Mouse (Mus musculus): ENCODE results near the gene Wdr63. TPM values are rescaled to one million over a fixed set of nuclear protein-coding genes. Genes with fewer than 3 reads are reported as not detected.

Gene Wdr63
- total and polyA plus RNA-seq, 2 experiments, result 0.17 to 0.18 TPM

DNA sequence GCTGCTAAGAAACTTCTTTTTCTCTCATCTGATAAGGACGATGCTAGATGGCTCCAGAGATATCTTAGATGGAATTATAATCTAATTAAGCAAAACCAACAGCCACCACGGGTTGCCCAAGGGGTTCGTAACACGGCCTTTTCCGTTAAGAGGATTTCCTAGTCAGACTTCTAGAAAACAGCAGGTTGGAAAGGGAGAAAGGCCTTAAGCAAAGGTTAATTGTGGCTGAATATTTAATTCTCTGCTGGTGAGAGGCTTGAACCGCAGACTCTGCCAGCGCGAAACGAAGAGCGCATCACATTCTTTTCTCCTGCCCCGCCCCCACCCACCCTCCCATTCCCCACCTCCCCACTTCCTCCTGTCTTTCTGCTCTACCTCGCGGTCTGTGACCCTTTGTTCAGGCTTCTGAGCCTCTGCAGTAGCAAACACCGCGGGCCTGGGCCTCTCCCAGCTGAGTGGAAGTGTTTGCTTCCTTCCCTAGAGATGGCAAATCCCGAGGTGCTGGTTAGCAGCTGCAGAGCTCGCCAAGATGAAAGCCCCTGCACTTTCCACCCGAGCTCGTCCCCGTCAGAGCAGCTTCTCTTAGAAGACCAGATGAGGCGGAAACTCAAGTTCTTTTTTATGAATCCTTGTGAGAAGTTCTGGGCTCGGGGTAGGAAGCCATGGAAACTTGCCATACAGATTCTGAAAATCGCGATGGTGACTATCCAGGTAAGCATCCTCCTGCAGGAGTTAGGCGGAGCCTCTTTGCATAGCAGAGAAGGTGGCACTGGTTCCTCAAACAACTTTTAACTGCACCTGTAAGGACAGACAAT lies 13.6 kb upstream of the Wdr63 start:
- H3K27me3 ChIP-seq (ENCODE audit: control insufficient read depth, insufficient read depth, low read length), result no peaks in the 10 kb centered on the region; the same call in 1 of the 2 replicates
- 32% methylated on average over 25 of the region's 25 CpGs for WGBS
- no peak overlapping the region for H3K4me3 ChIP-seq (ENCODE audit: insufficient read depth, low read depth, low read length)
- DNase-seq (ENCODE audit: extremely low read depth, low read depth, low spot score), result no peak
- no peaks in the 10 kb centered on the region for H3K4me1 ChIP-seq (ENCODE audit: control insufficient read depth, insufficient read depth, low read length)
- TF ChIP-seq CTCF (IDR thresholded peaks at IDR 0.05; ENCODE audit: low read depth, low read length) (no peak), POLR2A (IDR thresholded peaks at IDR 0.05; ENCODE audit: extremely low read depth, insufficient read depth, low read length) (no peak)
- no peaks in the 10 kb centered on the region for H3K79me2 ChIP-seq (ENCODE audit: control insufficient read depth, insufficient read depth, low read length)
- H3K9ac ChIP-seq (ENCODE audit: low read depth, low read length), result no peak overlapping the region
- no peaks in the 10 kb centered on the region for H3K36me3 ChIP-seq (ENCODE audit: control insufficient read depth, insufficient read depth, low read length)
- H3K27ac ChIP-seq (replicated peaks; ENCODE audit: insufficient read depth, low read depth, low read length), result no peak overlapping the region

DNA sequence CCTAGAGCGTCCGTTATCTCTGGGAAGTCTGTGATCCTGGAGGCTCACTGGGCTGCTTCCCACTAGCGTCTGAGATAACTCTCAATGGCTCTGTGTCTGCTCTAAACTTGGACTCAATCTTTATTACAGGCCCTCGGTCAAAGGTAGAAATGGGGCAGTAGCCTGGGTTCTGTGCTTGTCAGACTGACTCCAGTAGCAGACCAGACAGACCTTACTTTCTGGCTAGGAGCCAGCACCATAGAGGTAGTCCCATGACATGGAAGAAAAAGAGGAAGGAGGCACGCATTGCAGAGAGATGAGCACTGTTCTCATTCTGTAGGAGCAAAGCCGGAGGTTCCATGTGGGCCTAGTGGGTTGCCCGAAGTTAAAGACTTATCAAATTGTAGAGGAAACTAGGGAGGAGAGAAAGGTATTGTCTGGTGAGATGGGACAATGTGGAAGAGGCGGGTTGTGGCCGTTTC lies 10.1 kb upstream of the Wdr63 start:
- Histone ChIP-seq H3K9ac (ENCODE audit: low read depth, low read length) (no peak overlapping the region), H3K27me3 (ENCODE audit: control insufficient read depth, insufficient read depth, low read length) (no peaks in the 10 kb centered on the region; the same call in none of the 2 replicates), H3K27ac (replicated peaks; ENCODE audit: insufficient read depth, low read depth, low read length) (no peak overlapping the region), H3K4me3 (ENCODE audit: insufficient read depth, low read depth, low read length) (no peak overlapping the region), H3K79me2 (ENCODE audit: control insufficient read depth, insufficient read depth, low read length) (no peaks in the 10 kb centered on the region), H3K36me3 (ENCODE audit: control insufficient read depth, insufficient read depth, low read length) (no peaks in the 10 kb centered on the region), H3K4me1 (ENCODE audit: control insufficient read depth, insufficient read depth, low read length) (no peaks in the 10 kb centered on the region)
- no peak for DNase-seq (ENCODE audit: extremely low read depth, low read depth, low spot score)
- TF ChIP-seq POLR2A (IDR thresholded peaks at IDR 0.05; ENCODE audit: extremely low read depth, insufficient read depth, low read length), result no peak
- no peak for TF ChIP-seq CTCF (IDR thresholded peaks at IDR 0.05; ENCODE audit: low read depth, low read length)
- WGBS, result 59% methylated on average over 9 of the region's 9 CpGs

DNA sequence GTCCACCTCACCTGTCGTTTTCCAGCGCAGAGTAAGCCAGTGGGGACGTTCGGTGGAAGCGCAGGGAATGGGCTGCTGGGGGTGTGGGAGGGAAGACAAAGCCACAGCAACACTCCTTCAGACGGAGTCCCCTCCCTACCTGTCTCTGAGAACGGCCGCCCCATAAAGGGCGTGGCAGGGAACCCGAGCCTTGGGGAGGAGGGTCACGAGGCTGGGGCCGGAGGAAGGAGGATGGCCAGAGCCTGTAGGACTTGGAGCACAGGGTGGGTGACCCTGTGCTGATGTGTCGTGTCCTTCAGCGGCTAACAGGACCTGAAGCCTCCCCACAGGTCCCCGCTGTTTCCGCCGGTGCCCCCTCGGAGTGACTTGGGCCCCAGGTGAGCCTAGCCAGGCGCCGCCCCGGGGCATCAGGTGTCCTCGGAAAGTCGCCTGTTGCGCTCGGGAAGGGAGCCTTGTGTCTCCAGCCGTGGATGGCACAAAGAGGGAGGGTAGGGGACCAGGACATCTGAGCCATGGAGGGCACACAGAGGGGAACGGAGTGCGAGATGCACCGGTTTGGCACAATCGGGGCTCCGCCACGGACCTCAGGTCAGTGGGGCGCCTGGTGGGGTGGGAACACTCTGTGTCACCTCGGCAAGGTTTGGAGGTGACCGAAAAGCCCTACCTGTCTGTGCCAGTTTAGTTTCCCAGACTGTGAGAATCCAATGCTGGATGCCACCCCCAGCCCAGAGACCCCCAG lies 9.5 kb upstream of the Wdr63 start, which contains the start of gene Mcoln3:
Gene Mcoln3, plus strand, starts transcription at position 193 of the 739 bp plus-strand sequence.
- Histone ChIP-seq H3K27ac (replicated peaks; ENCODE audit: insufficient read depth, low read depth, low read length) (no peak within 1 kb of the TSS), H3K79me2 (ENCODE audit: control insufficient read depth, insufficient read depth, low read length) (no peaks in the 10 kb centered on the region), H3K9ac (ENCODE audit: low read depth, low read length) (no peak within 1 kb of the TSS), H3K36me3 (ENCODE audit: control insufficient read depth, insufficient read depth, low read length) (no peaks in the 10 kb centered on the region), H3K4me3 (ENCODE audit: insufficient read depth, low read depth, low read length) (no peak within 1 kb of the TSS), H3K27me3 (ENCODE audit: control insufficient read depth, insufficient read depth, low read length) (no peaks in the 10 kb centered on the region; the same call in none of the 2 replicates), H3K4me1 (ENCODE audit: control insufficient read depth, insufficient read depth, low read length) (no peaks in the 10 kb centered on the region)
- WGBS, result 15% methylated on average over 35 of the region's 35 CpGs
- DNase-seq (ENCODE audit: extremely low read depth, low read depth, low spot score), result no peak
- TF ChIP-seq CTCF (IDR thresholded peaks at IDR 0.05; ENCODE audit: low read depth, low read length), result no peak
- no peak for TF ChIP-seq POLR2A (IDR thresholded peaks at IDR 0.05; ENCODE audit: extremely low read depth, insufficient read depth, low read length)

DNA sequence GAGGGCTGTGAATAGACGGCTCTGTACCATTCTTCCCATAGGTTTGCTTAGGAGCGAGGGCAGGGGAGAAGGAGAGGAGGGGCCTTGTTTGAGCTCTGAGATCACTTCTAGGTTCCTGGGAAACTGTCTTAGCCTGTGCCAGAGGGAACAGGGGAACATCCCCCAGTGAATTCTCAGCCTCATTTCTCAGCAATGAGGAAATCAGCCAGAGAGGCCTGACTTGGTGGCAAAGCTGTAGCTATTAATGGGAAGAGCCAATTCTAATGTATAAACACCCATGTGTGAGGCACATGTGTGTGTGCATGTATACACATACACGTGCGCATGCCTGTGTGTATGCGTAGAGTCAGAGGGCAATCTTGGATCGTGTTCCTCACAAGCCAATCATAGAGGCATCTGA lies 3.0 kb upstream of the Wdr63 start:
- H3K36me3 ChIP-seq (ENCODE audit: control insufficient read depth, insufficient read depth, low read length), result no peaks in the 10 kb centered on the region
- no peak overlapping the region for H3K9ac ChIP-seq (ENCODE audit: low read depth, low read length)
- 80% methylated on average over 6 of the region's 6 CpGs for WGBS
- no peak for DNase-seq (ENCODE audit: extremely low read depth, low read depth, low spot score)
- no peaks in the 10 kb centered on the region for H3K79me2 ChIP-seq (ENCODE audit: control insufficient read depth, insufficient read depth, low read length)
- TF ChIP-seq POLR2A (IDR thresholded peaks at IDR 0.05; ENCODE audit: extremely low read depth, insufficient read depth, low read length) (no peak), CTCF (IDR thresholded peaks at IDR 0.05; ENCODE audit: low read depth, low read length) (no peak)
- no peak overlapping the region for H3K27ac ChIP-seq (replicated peaks; ENCODE audit: insufficient read depth, low read depth, low read length)
- no peak overlapping the region for H3K4me3 ChIP-seq (ENCODE audit: insufficient read depth, low read depth, low read length)
- H3K27me3 ChIP-seq (ENCODE audit: control insufficient read depth, insufficient read depth, low read length), result peaks cover 4% of the 10 kb centered on the region; the same call in 1 of the 2 replicates
- peaks cover 1% of the 10 kb centered on the region; the same call in 1 of the 2 replicates for H3K4me1 ChIP-seq (ENCODE audit: control insufficient read depth, insufficient read depth, low read length)

GRCm38 (mm10) chr3:146110358-146110757 lies 2.4 kb upstream of the Wdr63 start:
- Histone ChIP-seq H3K4me3 (ENCODE audit: insufficient read depth, low read depth, low read length) (no peak overlapping the region), H3K4me1 (ENCODE audit: control insufficient read depth, insufficient read depth, low read length) (peaks cover 1% of the 10 kb centered on the region; the same call in 1 of the 2 replicates), H3K27ac (replicated peaks; ENCODE audit: insufficient read depth, low read depth, low read length) (no peak overlapping the region), H3K9ac (ENCODE audit: low read depth, low read length) (no peak overlapping the region), H3K36me3 (ENCODE audit: control insufficient read depth, insufficient read depth, low read length) (no peaks in the 10 kb centered on the region), H3K27me3 (ENCODE audit: control insufficient read depth, insufficient read depth, low read length) (peaks cover 4% of the 10 kb centered on the region; the same call in 1 of the 2 replicates), H3K79me2 (ENCODE audit: control insufficient read depth, insufficient read depth, low read length) (no peaks in the 10 kb centered on the region)
- TF ChIP-seq POLR2A (IDR thresholded peaks at IDR 0.05; ENCODE audit: extremely low read depth, insufficient read depth, low read length) (no peak), CTCF (IDR thresholded peaks at IDR 0.05; ENCODE audit: low read depth, low read length) (no peak)
- WGBS, result 69% methylated on average over 2 of the region's 2 CpGs
- no peak for DNase-seq (ENCODE audit: extremely low read depth, low read depth, low spot score)

Data from liver, adult 2 months (tissue).